Mouse (Mus musculus): ENCODE measurements at regions not wholly inside any gene's neighbourhood (a gene's known extent, or its start where the extent isn't known, plus 50 kb on each side); places are given as distances from the start of the nearest gene placed in this dataset.

DNA sequence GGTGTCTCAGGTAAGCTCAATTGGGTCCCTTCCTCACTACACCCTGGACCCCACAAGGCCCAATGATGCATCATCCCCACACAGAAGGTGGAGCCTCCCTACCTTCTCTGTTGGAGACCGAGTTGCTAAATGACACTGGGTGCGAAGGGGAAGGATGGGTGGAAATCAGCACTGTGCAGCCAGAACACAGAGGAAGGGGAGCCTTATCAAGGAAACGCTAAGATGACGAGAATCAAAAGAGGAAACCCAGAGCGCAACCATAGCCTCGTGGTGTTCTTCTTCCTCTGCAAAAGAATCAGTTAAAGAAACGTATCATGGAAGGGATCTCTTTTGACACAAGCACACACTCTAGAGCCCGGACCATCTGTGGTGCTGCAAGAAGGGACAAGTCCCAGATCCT, 64.6 kb downstream of the Hes1 start:
- TF ChIP-seq CTCF (IDR thresholded peaks at IDR 0.05): no peak
- Histone ChIP-seq H3K27me3 (ENCODE audit: insufficient read depth, low read length) (peaks cover 4% of the 10 kb centered on the region; the same call in 1 of the 2 replicates), H3K27ac (ENCODE audit: low read depth, low read length) (no peak overlapping the region), H3K9me3 (ENCODE audit: low read length) (no peaks in the 10 kb centered on the region), H3K4me1 (ENCODE audit: insufficient read depth, low read length) (no peaks in the 10 kb centered on the region), H3K9ac (replicated peaks; ENCODE audit: low read length, poor library complexity, severe bottlenecking) (no peak overlapping the region), H3K36me3 (ENCODE audit: insufficient read depth, low read length) (no peaks in the 10 kb centered on the region), H3K4me2 (ENCODE audit: low read depth, low read length, poor library complexity, severe bottlenecking) (no peak overlapping the region), H3K4me3 (ENCODE audit: low read depth, low read length) (no peak overlapping the region)
- WGBS: 69% methylated on average over 8 of the region's 8 CpGs
- ATAC-seq (ENCODE audit: low FRiP score) (no peak), DNase-seq (ENCODE audit: low spot score) (no peak)

DNA sequence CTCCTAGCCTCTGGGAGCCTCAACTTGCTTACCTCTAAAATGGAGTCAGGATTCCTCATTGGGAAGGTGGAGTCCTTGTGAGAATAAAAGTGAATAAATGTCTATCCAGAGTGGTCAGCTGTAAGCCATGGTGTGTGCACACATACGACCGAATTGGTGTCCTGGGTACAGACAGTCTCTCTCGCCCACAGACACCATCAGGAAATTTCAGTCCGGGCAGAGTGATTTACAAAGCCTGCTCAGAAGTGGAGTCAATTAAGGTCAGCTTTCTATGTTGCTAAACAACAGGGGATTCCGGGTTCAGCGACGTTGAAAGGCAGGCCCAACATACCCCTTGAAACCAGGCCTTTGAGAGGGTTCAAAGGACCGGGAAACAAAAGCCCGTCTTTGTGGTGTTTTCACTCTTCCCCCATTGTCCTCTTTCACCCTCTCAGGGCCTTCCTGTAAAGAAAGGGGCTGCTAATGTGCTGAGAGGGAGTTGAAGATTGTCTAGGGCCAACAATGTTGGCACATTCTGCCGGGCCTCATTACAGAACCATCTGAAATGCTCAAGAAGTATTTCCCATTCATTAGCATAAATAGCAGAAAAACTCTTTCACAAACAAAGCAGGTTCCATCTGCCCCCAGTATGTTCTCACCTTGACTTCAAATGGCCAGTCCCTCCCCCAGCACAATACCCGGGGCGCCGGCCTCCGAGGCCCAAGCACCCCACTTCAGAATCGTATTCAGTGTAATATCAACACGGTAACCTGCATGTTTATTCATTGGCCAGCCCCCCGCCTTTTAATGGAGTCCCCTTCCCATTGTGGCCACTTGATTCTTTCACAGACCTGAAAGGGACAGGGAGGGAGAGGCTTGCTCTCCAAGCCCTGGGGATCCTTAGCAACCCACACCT, 65.3 kb downstream of the Hes1 start:
- no peak for TF ChIP-seq CTCF (IDR thresholded peaks at IDR 0.05)
- H3K27me3 ChIP-seq (ENCODE audit: insufficient read depth, low read length): peaks cover 4% of the 10 kb centered on the region; the same call in 1 of the 2 replicates
- no peak for DNase-seq (ENCODE audit: low spot score)

DNA sequence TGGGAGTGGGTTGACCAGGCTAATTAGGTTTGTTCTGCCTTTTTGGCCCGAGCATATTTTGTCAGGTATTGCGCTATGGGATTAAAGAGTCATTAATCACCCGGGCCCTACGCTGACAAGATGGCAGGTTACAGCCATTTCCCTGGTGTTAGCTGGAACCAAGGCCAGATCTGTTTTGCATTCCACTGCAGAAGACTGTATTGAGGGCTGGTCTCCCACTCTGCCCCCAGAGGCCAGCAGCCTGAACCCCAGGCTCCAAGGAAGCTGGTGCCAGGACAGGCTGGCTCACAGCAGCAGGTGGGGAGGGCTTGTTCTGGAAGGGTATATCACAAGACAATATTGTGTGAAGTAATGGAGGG, 65.9 kb downstream of the Hes1 start:
- ATAC-seq (ENCODE audit: low FRiP score): no peak
- no peak overlapping the region for H3K9ac ChIP-seq (replicated peaks; ENCODE audit: low read length, poor library complexity, severe bottlenecking)
- no peaks in the 10 kb centered on the region; the same call in 1 of the 2 replicates for H3K27me3 ChIP-seq (ENCODE audit: insufficient read depth, low read length)
- TF ChIP-seq CTCF (IDR thresholded peaks at IDR 0.05): no peak
- H3K4me1 ChIP-seq (ENCODE audit: insufficient read depth, low read length): no peaks in the 10 kb centered on the region
- H3K4me2 ChIP-seq (ENCODE audit: low read depth, low read length, poor library complexity, severe bottlenecking): no peak overlapping the region
- no peaks in the 10 kb centered on the region for H3K36me3 ChIP-seq (ENCODE audit: insufficient read depth, low read length)
- no peak overlapping the region for H3K27ac ChIP-seq (ENCODE audit: low read depth, low read length)
- no peaks in the 10 kb centered on the region for H3K9me3 ChIP-seq (ENCODE audit: low read length)
- DNase-seq (ENCODE audit: low spot score): no peak
- WGBS: 41% methylated on average over 4 of the region's 4 CpGs
- H3K4me3 ChIP-seq (ENCODE audit: low read depth, low read length): no peak overlapping the region

More for the DNA sequence above, 65.3 kb downstream of the Hes1 start:
- Histone ChIP-seq H3K9me3 (ENCODE audit: low read length) (no peaks in the 10 kb centered on the region), H3K4me2 (ENCODE audit: low read depth, low read length, poor library complexity, severe bottlenecking) (no peak overlapping the region), H3K9ac (replicated peaks; ENCODE audit: low read length, poor library complexity, severe bottlenecking) (no peak overlapping the region), H3K27ac (ENCODE audit: low read depth, low read length) (no peak overlapping the region), H3K4me1 (ENCODE audit: insufficient read depth, low read length) (no peaks in the 10 kb centered on the region), H3K4me3 (ENCODE audit: low read depth, low read length) (no peak overlapping the region), H3K36me3 (ENCODE audit: insufficient read depth, low read length) (no peaks in the 10 kb centered on the region)
- ATAC-seq (ENCODE audit: low FRiP score): no peak
- 24% methylated on average over 17 of the region's 17 CpGs for WGBS

DNA sequence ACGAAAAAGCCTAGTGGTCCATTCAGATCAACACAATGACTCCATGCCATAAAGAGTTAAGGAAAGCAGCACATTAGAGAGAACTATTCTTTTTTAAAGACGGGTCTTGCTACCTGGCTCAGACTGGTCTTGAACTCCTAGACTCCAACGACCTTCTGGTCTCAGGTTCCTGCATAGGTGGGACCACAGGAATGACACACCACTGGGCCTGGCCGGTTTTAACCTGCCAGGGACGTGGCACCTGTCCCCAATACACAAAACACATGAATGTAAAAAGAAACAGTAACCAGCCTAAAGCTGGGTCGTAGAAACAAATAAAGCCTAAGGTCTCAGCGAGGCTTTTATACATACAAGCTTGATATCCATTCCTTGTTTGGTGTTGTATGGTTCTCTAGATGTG, 67.9 kb downstream of the Hes1 start:
- Histone ChIP-seq H3K9ac (replicated peaks; ENCODE audit: low read length, poor library complexity, severe bottlenecking) (no peak overlapping the region), H3K4me3 (ENCODE audit: low read depth, low read length) (no peak overlapping the region)
- WGBS: 76% methylated on average over 7 of the region's 7 CpGs

DNA sequence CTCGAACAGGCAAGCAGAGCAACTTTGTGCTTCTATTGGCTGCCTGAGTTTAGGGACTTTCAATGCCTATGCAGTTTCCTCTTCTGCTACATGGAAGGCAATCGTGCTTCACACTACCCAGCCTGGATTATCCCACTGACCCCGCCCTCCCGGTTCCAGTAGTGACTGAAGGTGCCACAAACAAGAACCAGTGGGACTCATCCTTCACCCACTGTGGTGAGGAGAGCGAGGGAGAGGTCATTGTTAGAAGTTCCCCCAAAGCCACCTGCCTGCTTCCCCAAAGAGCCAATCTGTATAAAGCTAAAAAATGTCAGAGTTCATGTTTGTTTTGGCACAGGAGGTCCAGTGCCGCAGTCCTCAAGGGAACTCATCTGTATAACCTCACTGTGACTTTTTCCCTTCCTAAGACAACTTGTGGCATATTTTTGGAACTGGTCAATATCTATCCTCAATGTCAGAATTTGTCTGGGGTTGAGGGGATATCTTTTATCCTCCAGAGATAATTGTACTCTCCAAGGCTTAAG, 70.5 kb downstream of the Hes1 start:
- no peak for ATAC-seq (ENCODE audit: low FRiP score)

More for the DNA sequence above, 67.9 kb downstream of the Hes1 start:
- H3K4me1 ChIP-seq (ENCODE audit: insufficient read depth, low read length): no peaks in the 10 kb centered on the region
- ATAC-seq (ENCODE audit: low FRiP score) (no peak), DNase-seq (ENCODE audit: low spot score) (no peak)
- no peak overlapping the region for H3K4me2 ChIP-seq (ENCODE audit: low read depth, low read length, poor library complexity, severe bottlenecking)
- no peaks in the 10 kb centered on the region for H3K36me3 ChIP-seq (ENCODE audit: insufficient read depth, low read length)
- TF ChIP-seq CTCF (IDR thresholded peaks at IDR 0.05): no peak
- no peaks in the 10 kb centered on the region for H3K9me3 ChIP-seq (ENCODE audit: low read length)
- no peak overlapping the region for H3K27ac ChIP-seq (ENCODE audit: low read depth, low read length)
- no peaks in the 10 kb centered on the region; the same call in 1 of the 2 replicates for H3K27me3 ChIP-seq (ENCODE audit: insufficient read depth, low read length)

DNA sequence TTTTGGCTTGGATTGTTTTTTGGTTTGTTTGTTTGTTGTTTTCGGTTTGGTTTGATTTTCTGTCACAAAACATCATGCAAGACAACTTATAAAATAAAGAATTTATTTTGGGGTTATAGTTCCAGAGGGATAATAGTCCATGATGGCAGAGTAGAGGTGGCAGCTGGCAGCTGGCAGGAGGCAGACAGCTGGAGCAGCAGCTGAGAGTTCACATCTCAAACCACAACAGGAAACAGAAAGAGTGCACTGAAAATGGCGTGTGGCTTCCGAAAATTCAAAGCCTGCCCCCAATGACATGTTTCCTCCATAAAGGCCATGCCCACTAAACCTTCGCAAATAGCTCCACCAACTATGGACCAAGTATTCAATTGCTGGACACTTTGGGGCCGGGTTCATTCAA, 72.7 kb downstream of the Hes1 start:
- Histone ChIP-seq H3K4me1 (ENCODE audit: insufficient read depth, low read length) (no peaks in the 10 kb centered on the region), H3K27ac (ENCODE audit: low read depth, low read length) (no peak overlapping the region), H3K36me3 (ENCODE audit: insufficient read depth, low read length) (no peaks in the 10 kb centered on the region), H3K9ac (replicated peaks; ENCODE audit: low read length, poor library complexity, severe bottlenecking) (no peak overlapping the region), H3K9me3 (ENCODE audit: low read length) (no peaks in the 10 kb centered on the region), H3K4me2 (ENCODE audit: low read depth, low read length, poor library complexity, severe bottlenecking) (no peak overlapping the region), H3K27me3 (ENCODE audit: insufficient read depth, low read length) (no peaks in the 10 kb centered on the region; the same call in 1 of the 2 replicates), H3K4me3 (ENCODE audit: low read depth, low read length) (no peak overlapping the region)
- ATAC-seq (ENCODE audit: low FRiP score): no peak
- no peak for DNase-seq (ENCODE audit: low spot score)
- whole genome bisulfite sequencing: 90% methylated on average over 5 of the region's 5 CpGs
- no peak for TF ChIP-seq CTCF (IDR thresholded peaks at IDR 0.05)

More for the DNA sequence above, 70.5 kb downstream of the Hes1 start:
- Histone ChIP-seq H3K9ac (replicated peaks; ENCODE audit: low read length, poor library complexity, severe bottlenecking) (no peak overlapping the region), H3K4me3 (ENCODE audit: low read depth, low read length) (no peak overlapping the region), H3K4me1 (ENCODE audit: insufficient read depth, low read length) (no peaks in the 10 kb centered on the region), H3K36me3 (ENCODE audit: insufficient read depth, low read length) (no peaks in the 10 kb centered on the region), H3K27me3 (ENCODE audit: insufficient read depth, low read length) (no peaks in the 10 kb centered on the region; the same call in 1 of the 2 replicates), H3K27ac (ENCODE audit: low read depth, low read length) (no peak overlapping the region), H3K4me2 (ENCODE audit: low read depth, low read length, poor library complexity, severe bottlenecking) (no peak overlapping the region), H3K9me3 (ENCODE audit: low read length) (no peaks in the 10 kb centered on the region)
- no peak for TF ChIP-seq CTCF (IDR thresholded peaks at IDR 0.05)
- WGBS: 51% methylated on average over 6 of the region's 6 CpGs
- DNase-seq (ENCODE audit: low spot score): no peak
